Mouse (Mus musculus) MEL (cell line): ENCODE results near the gene Gadd45g. TPM values are rescaled to one million over a fixed set of nuclear protein-coding genes. Genes with fewer than 3 reads are reported as not detected.

Experiments used
- DNase-seq: peaks from one replicate; pipeline ENCODE4 v3.0.0; 2011; ENCODE audit warnings: low read depth, low spot score
- H3K27ac ChIP-seq: 2 replicates; pipeline ENCODE4 v1.5.1; 2012; ENCODE audit warnings: low read depth, mild to moderate bottlenecking, control low read depth, low read length, moderate library complexity; ENCODE audit not compliant: control insufficient read depth
- H3K27me3 ChIP-seq, 2 experiments: fragments of 150-350 bp in 1 of 2; sonication (generic) in 1 of 2; 2 replicates each; pipeline ENCODE4 v1.6.1; 2012; ENCODE audit warnings: low read length in 2 of 2, mild to moderate bottlenecking in 2 of 2, improper control_type of control experiment in 1 of 2, moderate library complexity in 1 of 2; ENCODE audit not compliant: insufficient read depth in 2 of 2, control insufficient read depth in 1 of 2
- H3K36me3 ChIP-seq, 2 experiments: 2 replicates each; pipeline ENCODE4 v1.6.1; 2012 to 2014; ENCODE audit warnings: low read length in 2 of 2, improper control_type of control experiment in 1 of 2, inconsistent platforms in 1 of 2, mild to moderate bottlenecking in 1 of 2; ENCODE audit not compliant: insufficient read depth in 2 of 2, control insufficient read depth in 1 of 2
- H3K4me1 ChIP-seq, 2 experiments: fragments of 150-350 bp in 1 of 2; sonication (generic) in 1 of 2; 2 replicates each; pipeline ENCODE4 v1.6.1; 2012; ENCODE audit warnings: low read length in 2 of 2, improper control_type of control experiment in 1 of 2, mild to moderate bottlenecking in 1 of 2; ENCODE audit not compliant: insufficient read depth in 2 of 2, control insufficient read depth in 1 of 2
- H3K4me3 ChIP-seq, 2 experiments: fragments of 150-350 bp in 1 of 2; sonication (generic) in 1 of 2; 2 replicates each; pipeline ENCODE4 v1.5.1; 2012; ENCODE audit warnings: low read depth in 2 of 2, low read length in 2 of 2, mild to moderate bottlenecking in 2 of 2, moderate library complexity in 2 of 2, control low read depth in 1 of 2, improper control_type of control experiment in 1 of 2; ENCODE audit not compliant: control insufficient read depth in 1 of 2, insufficient read depth in 1 of 2
- H3K79me2 ChIP-seq: 2 replicates; pipeline ENCODE4 v1.6.1; 2012; ENCODE audit warnings: mild to moderate bottlenecking, low read length, moderate library complexity; ENCODE audit not compliant: control insufficient read depth, poor library complexity, insufficient read depth
- H3K9ac ChIP-seq: 2 replicates; pipeline ENCODE4 v1.6.1; 2012; ENCODE audit warnings: low read depth, mild to moderate bottlenecking, control low read depth, low read length, moderate library complexity; ENCODE audit not compliant: control insufficient read depth, poor library complexity, severe bottlenecking
- H3K9me3 ChIP-seq: fragments of 150-350 bp; sonication (generic); replicated peaks from 2 replicates; pipeline ENCODE4 v1.6.1; 2012; ENCODE audit warnings: mild to moderate bottlenecking, low read length, improper control_type of control experiment, moderate library complexity; ENCODE audit not compliant: insufficient read depth
- CHD1 ChIP-seq: IDR thresholded peaks from 2 replicates; pipeline ENCODE4 v1.6.1; 2012; ENCODE audit warnings: low read depth, mild to moderate bottlenecking, inconsistent platforms, low read length, improper control_type of control experiment
- CTCF ChIP-seq, 3 experiments: IDR thresholded peaks in 2 of 3; conservative IDR thresholded peaks in 1 of 3; 2 replicates each; pipeline ENCODE4 v1.5.1; 2011 to 2012; ENCODE audit warnings: low read length in 3 of 3, low read depth in 2 of 3, mild to moderate bottlenecking in 2 of 3, improper control_type of control experiment in 1 of 3, inconsistent platforms in 1 of 3, mixed read lengths in 1 of 3, moderate library complexity in 1 of 3; ENCODE audit not compliant: control insufficient read depth in 1 of 3, insufficient read depth in 1 of 3, poor library complexity in 1 of 3, severe bottlenecking in 1 of 3
- E2F4 ChIP-seq: IDR thresholded peaks from 2 replicates; pipeline ENCODE4 v1.6.1; 2011; ENCODE audit warnings: low read depth, low read length, improper control_type of control experiment, borderline replicate concordance
- ELF1 ChIP-seq: IDR thresholded peaks from 2 replicates; pipeline ENCODE4 v1.6.1; 2014; ENCODE audit warnings: low read depth, mild to moderate bottlenecking, inconsistent platforms, low read length, improper control_type of control experiment, moderate library complexity
- EP300 ChIP-seq, 2 experiments: IDR thresholded peaks; 2 replicates each; pipeline ENCODE4 v1.6.1; 2011; ENCODE audit warnings: improper control_type of control experiment in 2 of 2, low read length in 2 of 2, low read depth in 1 of 2, mild to moderate bottlenecking in 1 of 2
- ETS1 ChIP-seq: IDR thresholded peaks from 2 replicates; pipeline ENCODE4 v1.6.1; 2012; ENCODE audit warnings: low read depth, mild to moderate bottlenecking, inconsistent platforms, low read length, improper control_type of control experiment, moderate library complexity
- GABPA ChIP-seq: IDR thresholded peaks from 2 replicates; pipeline ENCODE4 v1.6.1; 2012; ENCODE audit warnings: low read depth, mild to moderate bottlenecking, inconsistent platforms, low read length, improper control_type of control experiment, moderate library complexity
- GATA1 ChIP-seq: IDR thresholded peaks from 2 replicates; pipeline ENCODE4 v1.6.1; 2011; ENCODE audit warnings: low read depth, low read length, improper control_type of control experiment
- JUND ChIP-seq: IDR thresholded peaks from 2 replicates; pipeline ENCODE4 v1.6.1; 2011; ENCODE audit warnings: low read depth, mild to moderate bottlenecking, improper control_type of control experiment, low read length
- KAT2A ChIP-seq: conservative IDR thresholded peaks from 2 replicates; pipeline ENCODE4 v1.6.1; 2012; ENCODE audit warnings: low read depth, low read length, improper control_type of control experiment, inconsistent platforms
- MAFK ChIP-seq: IDR thresholded peaks from 2 replicates; pipeline ENCODE4 v1.6.1; 2011; ENCODE audit warnings: low read depth, mild to moderate bottlenecking, low read length, improper control_type of control experiment, borderline replicate concordance
- MAX ChIP-seq: IDR thresholded peaks from 2 replicates; pipeline ENCODE4 v1.6.1; 2011; ENCODE audit warnings: low read length, improper control_type of control experiment
- MAZ ChIP-seq: IDR thresholded peaks from 2 replicates; pipeline ENCODE4 v1.6.1; 2012; ENCODE audit warnings: low read depth, mild to moderate bottlenecking, inconsistent platforms, low read length, improper control_type of control experiment
- MXI1 ChIP-seq: IDR thresholded peaks from 2 replicates; pipeline ENCODE4 v1.6.1; 2011; ENCODE audit warnings: mild to moderate bottlenecking, low read depth, low read length, improper control_type of control experiment
- MYC ChIP-seq: IDR thresholded peaks from 2 replicates; pipeline ENCODE4 v1.6.1; 2011; ENCODE audit warnings: low read depth, mild to moderate bottlenecking, low read length, improper control_type of control experiment, moderate library complexity
- NRF1 ChIP-seq: IDR thresholded peaks from 2 replicates; pipeline ENCODE4 v1.6.1; 2014; ENCODE audit warnings: low read depth, mild to moderate bottlenecking, inconsistent platforms, low read length, improper control_type of control experiment, moderate library complexity; ENCODE audit not compliant: poor library complexity, insufficient read depth, severe bottlenecking
- POLR2A ChIP-seq, 2 experiments: IDR thresholded peaks; 2 replicates each; pipeline ENCODE4 v1.6.1; 2011 to 2012; ENCODE audit warnings: low read length in 2 of 2, mild to moderate bottlenecking in 2 of 2, control low read depth in 1 of 2, improper control_type of control experiment in 1 of 2, low read depth in 1 of 2, moderate library complexity in 1 of 2; ENCODE audit not compliant: control insufficient read depth in 1 of 2, insufficient read depth in 1 of 2, poor library complexity in 1 of 2
- RAD21 ChIP-seq: IDR thresholded peaks from 2 replicates; pipeline ENCODE4 v1.6.1; 2011; ENCODE audit warnings: mild to moderate bottlenecking, low read depth, low read length, improper control_type of control experiment
- RCOR1 ChIP-seq: IDR thresholded peaks from 2 replicates; pipeline ENCODE4 v1.6.1; 2012; ENCODE audit warnings: low read depth, mild to moderate bottlenecking, inconsistent platforms, low read length, improper control_type of control experiment
- SIN3A ChIP-seq: IDR thresholded peaks from 2 replicates; pipeline ENCODE4 v1.6.1; 2012; ENCODE audit warnings: low read length, improper control_type of control experiment, inconsistent platforms
- SMC3 ChIP-seq: IDR thresholded peaks from 2 replicates; pipeline ENCODE4 v1.6.1; 2011; ENCODE audit warnings: low read depth, low read length, improper control_type of control experiment
- TBP ChIP-seq: IDR thresholded peaks from 2 replicates; pipeline ENCODE4 v1.8.0; 2011; ENCODE audit warnings: low read depth, low read length, improper control_type of control experiment
- TCF12 ChIP-seq: IDR thresholded peaks from 2 replicates; pipeline ENCODE4 v1.6.1; 2014; ENCODE audit warnings: low read depth, mild to moderate bottlenecking, inconsistent platforms, low read length, improper control_type of control experiment, moderate library complexity
- UBTF ChIP-seq: IDR thresholded peaks from 2 replicates; pipeline ENCODE4 v1.6.1; 2012; ENCODE audit warnings: low read depth, mild to moderate bottlenecking, inconsistent platforms, low read length, improper control_type of control experiment, moderate library complexity, borderline replicate concordance; ENCODE audit not compliant: insufficient read depth
- USF1 ChIP-seq: IDR thresholded peaks from 2 replicates; pipeline ENCODE4 v1.6.1; 2014; ENCODE audit warnings: low read depth, mild to moderate bottlenecking, inconsistent platforms, low read length, improper control_type of control experiment, moderate library complexity
- USF2 ChIP-seq, 2 experiments: IDR thresholded peaks; 2 replicates each; pipeline ENCODE4 v1.6.1; 2011 to 2012; ENCODE audit warnings: improper control_type of control experiment in 2 of 2, low read length in 2 of 2, borderline replicate concordance in 1 of 2, inconsistent platforms in 1 of 2, low read depth in 1 of 2, mild to moderate bottlenecking in 1 of 2; ENCODE audit not compliant: insufficient read depth in 1 of 2
- ZC3H11A ChIP-seq: IDR thresholded peaks from 2 replicates; pipeline ENCODE4 v1.6.1; 2012; ENCODE audit warnings: low read depth, mild to moderate bottlenecking, inconsistent platforms, low read length, improper control_type of control experiment
- ZNF384 ChIP-seq: IDR thresholded peaks from 2 replicates; pipeline ENCODE4 v1.6.1; 2012; ENCODE audit warnings: low read depth, mild to moderate bottlenecking, inconsistent platforms, low read length, improper control_type of control experiment
- polyA plus RNA-seq, 2 experiments: library from polyadenylated mRNA; stranded (reverse) in 1 of 2; unstranded in 1 of 2; fragments of >175 nt in 1 of 2; fragments of >200 nt in 1 of 2; gene quantifications; 2 replicates each; pipeline versions ENCODE4 v1.2.1 to v1.2.4; 2012; ENCODE audit warnings: low replicate concordance in 2 of 2, low read depth in 1 of 2; ENCODE audit not compliant: insufficient read length in 2 of 2, insufficient read depth in 1 of 2, missing spikeins in 1 of 2
- total RNA-seq: library from RNA; depleted of rRNA; stranded (reverse); fragments of 300-350 nt; gene quantifications from 2 replicates; pipeline ENCODE4 v1.2.3, GENCODE M21; 2012

The Gadd45g gene
- total and polyA plus RNA-seq, 3 experiments: 7.2 to 11.0 TPM; not detected in 1

- no peak for DNase-seq
- no peak overlapping the region for H3K9ac ChIP-seq
- H3K79me2 ChIP-seq: no peaks in the 10 kb centered on the region
- no peak overlapping the region for H3K27ac ChIP-seq
- H3K27me3 ChIP-seq: no peaks in the 10 kb centered on the region; a peak in 1 of 4 replicates
- no peaks in the 10 kb centered on the region for H3K9me3 ChIP-seq
- no peak overlapping the region for H3K4me3 ChIP-seq
- no peaks in the 10 kb centered on the region for H3K4me1 ChIP-seq
- TF ChIP-seq E2F4 (no peak), USF2 (IDR thresholded peaks at IDR 0.05; ENCODE audit: borderline replicate concordance in 1 of 2, insufficient read depth in 1 of 2, low read depth in 1 of 2, low read length in 2 of 2) (no peak), MAFK (no peak), GATA1 (no peak), SIN3A (no peak), GABPA (no peak), MXI1 (no peak), ELF1 (no peak), ZNF384 (no peak), NRF1 (no peak), RCOR1 (no peak), UBTF (no peak), TBP (no peak), POLR2A (IDR thresholded peaks at IDR 0.05; ENCODE audit: control insufficient read depth in 1 of 2, insufficient read depth in 1 of 2, low read depth in 1 of 2, low read length in 2 of 2, poor library complexity in 1 of 2) (no peak), CTCF (IDR thresholded peaks at IDR 0.05 in 2 of 3, conservative IDR thresholded peaks at IDR 0.05 in 1 of 3; ENCODE audit: control insufficient read depth in 1 of 3, insufficient read depth in 1 of 3, low read depth in 2 of 3, low read length in 3 of 3, poor library complexity in 1 of 3, severe bottlenecking in 1 of 3) (no peak), ETS1 (no peak), MAZ (no peak), MYC (no peak), JUND (no peak), SMC3 (no peak)
- H3K36me3 ChIP-seq: no peaks in the 10 kb centered on the region
Observed at GRCm38 (mm10) chr13:51857156-51857555, 10.7 kb downstream of the Gadd45g start.

GRCm38 (mm10) chr13:51858475-51858874 is 12.0 kb downstream of the Gadd45g start:
- DNase-seq: no peak
- Histone ChIP-seq H3K4me1 (no peaks in the 10 kb centered on the region), H3K27ac (no peak overlapping the region), H3K27me3 (no peaks in the 10 kb centered on the region; a peak in 1 of 4 replicates), H3K9me3 (no peaks in the 10 kb centered on the region), H3K4me3 (no peak overlapping the region), H3K9ac (no peak overlapping the region), H3K36me3 (no peaks in the 10 kb centered on the region), H3K79me2 (no peaks in the 10 kb centered on the region)
- TF ChIP-seq MAX (no peak), RCOR1 (no peak), CHD1 (no peak), USF1 (no peak), KAT2A (no peak), EP300 (IDR thresholded peaks at IDR 0.05; ENCODE audit: low read depth in 1 of 2, low read length in 2 of 2) (no peak), TBP (no peak), RAD21 (no peak), GABPA (no peak), TCF12 (no peak), MAFK (no peak), ZC3H11A (no peak)
